Mouse (Mus musculus): Measurements from ENCODE around the gene Pde11a. TPM values are rescaled to one million over a fixed set of nuclear protein-coding genes. Genes with fewer than 3 reads are reported as not detected.

Pde11a gene
- polyA plus RNA-seq, 1 experiment from 2014 or later, result 0.57 TPM

DNA sequence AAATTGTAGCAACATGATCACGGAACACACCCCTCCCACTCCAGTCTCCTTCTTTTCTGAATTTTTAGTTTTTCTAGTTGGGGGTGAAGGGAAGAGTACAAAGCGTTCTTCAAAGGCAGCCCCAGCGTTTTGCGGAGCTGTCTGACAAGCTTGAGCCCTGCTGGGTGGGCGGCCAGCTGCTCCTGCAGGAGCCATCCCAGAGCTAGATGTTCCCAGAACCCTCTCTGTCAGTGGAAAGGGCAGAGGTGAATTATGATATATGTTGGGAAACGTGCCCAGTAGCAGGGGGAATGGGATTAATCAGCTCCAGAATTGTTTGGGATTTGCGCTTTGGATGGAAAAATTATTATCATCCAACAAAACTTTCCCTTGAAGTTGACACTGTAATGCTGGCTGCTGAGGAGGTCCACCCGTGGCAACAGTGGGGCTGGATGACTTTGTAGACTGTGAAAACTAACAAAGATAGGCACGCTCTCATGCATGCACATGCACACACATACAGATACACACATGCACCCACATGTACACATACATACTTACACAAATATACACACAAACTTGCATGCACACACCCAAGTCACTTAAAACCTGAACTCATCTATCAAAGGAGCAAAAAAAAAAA is 238.7 kb downstream of the Pde11a start:
- Histone ChIP-seq H3K27ac (peak overlapping the region; percentile 58; the same call in 1 of the 2 replicates), H3K4me3 (replicated peaks) (no peak overlapping the region)
- ATAC-seq, result no peak

DNA sequence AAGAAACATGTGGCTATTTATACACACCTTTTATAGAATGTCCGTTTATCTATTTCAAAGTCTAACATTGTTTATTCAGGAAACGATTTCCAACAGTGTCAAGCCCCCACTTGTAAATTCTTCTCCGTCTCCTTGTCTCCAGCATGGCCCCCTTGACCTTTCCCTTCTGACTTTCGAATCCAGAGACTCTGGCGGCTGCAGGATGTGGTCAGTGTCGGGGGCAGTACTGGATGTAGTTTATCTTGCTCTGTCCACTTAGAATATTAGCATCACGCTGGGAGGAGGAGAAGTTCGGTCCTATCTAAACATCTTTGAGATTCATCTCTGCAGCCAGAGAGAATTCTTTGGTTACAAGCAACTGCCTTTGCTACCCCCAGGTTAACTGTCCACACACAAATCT is 240.2 kb downstream of the Pde11a start:
- H3K4me2 ChIP-seq (replicated peaks), result no peak overlapping the region
- no peak for ATAC-seq
- 14% methylated on average over 8 of the region's 8 CpGs for WGBS

More for the DNA sequence above, 238.7 kb downstream of the Pde11a start:
- no peaks in the 10 kb centered on the region for H3K9me3 ChIP-seq
- no peak overlapping the region for H3K9ac ChIP-seq
- H3K4me2 ChIP-seq (replicated peaks), result no peak overlapping the region
- WGBS, result 47% methylated on average over 9 of the region's 9 CpGs
- H3K4me1 ChIP-seq (replicated peaks), result peaks cover 18% of the 10 kb centered on the region
- no peaks in the 10 kb centered on the region for H3K36me3 ChIP-seq
- no peaks in the 10 kb centered on the region for H3K27me3 ChIP-seq (replicated peaks)

DNA sequence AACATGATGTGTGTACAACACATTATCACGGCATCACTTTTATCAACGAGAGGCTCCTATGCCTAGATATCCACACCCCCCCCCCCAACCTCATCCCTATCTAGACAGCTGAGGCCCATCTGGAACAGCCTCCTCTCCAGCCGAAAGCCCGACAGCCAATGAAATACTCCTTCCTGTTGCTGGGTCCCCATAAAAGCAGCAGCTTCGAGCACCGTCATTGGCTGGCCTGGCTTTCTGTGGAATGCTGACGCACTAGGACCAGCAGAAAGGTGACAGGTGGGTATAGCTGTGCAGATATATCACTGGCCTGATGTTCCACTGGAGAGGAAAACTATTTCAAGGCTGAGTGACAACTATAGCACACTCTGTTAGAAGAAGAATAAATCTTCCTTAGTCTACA is 240.7 kb downstream of the Pde11a start:
- Histone ChIP-seq H3K27me3 (replicated peaks) (no peaks in the 10 kb centered on the region), H3K36me3 (no peaks in the 10 kb centered on the region), H3K4me1 (replicated peaks) (peaks cover 18% of the 10 kb centered on the region), H3K9me3 (no peaks in the 10 kb centered on the region), H3K4me2 (replicated peaks) (peak overlapping the region; percentile 22), H3K4me3 (replicated peaks) (no peak overlapping the region), H3K9ac (no peak overlapping the region), H3K27ac (0 out of 2 replicates have a peak overlapping the region, but pooled peaks have one; percentile 11)
- 23% methylated on average over 7 of the region's 7 CpGs for WGBS
- ATAC-seq, result peak; percentile 66

More for the DNA sequence above, 240.2 kb downstream of the Pde11a start:
- no peak overlapping the region for H3K4me3 ChIP-seq (replicated peaks)
- H3K9ac ChIP-seq, result no peak overlapping the region
- H3K4me1 ChIP-seq (replicated peaks), result peaks cover 18% of the 10 kb centered on the region
- no peak overlapping the region for H3K27ac ChIP-seq
- no peaks in the 10 kb centered on the region for H3K9me3 ChIP-seq
- no peaks in the 10 kb centered on the region for H3K36me3 ChIP-seq
- no peaks in the 10 kb centered on the region for H3K27me3 ChIP-seq (replicated peaks)

DNA sequence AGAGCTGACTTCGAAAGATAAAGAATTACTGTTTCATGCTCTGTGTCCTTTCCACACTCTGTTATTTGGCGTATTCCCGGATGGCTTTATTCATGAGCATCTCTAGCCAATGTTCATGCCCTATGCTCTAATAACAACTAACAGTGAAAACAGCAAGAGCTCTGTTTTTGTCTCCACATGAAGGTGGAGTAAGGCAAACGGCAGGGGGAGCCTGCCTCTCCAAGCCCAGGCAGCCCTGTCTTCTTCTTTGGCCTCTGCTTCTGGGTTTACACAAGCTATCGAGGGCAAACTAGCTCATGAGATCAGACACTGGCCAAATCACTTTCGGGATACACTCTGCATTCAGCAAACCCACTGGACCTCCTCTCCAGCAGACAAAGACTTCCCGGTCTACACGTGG is 241.3 kb downstream of the Pde11a start:
- Histone ChIP-seq H3K4me3 (replicated peaks) (no peak overlapping the region), H3K9ac (no peak overlapping the region), H3K36me3 (no peaks in the 10 kb centered on the region), H3K4me2 (replicated peaks) (peak overlapping the region; percentile 22), H3K4me1 (replicated peaks) (peaks cover 18% of the 10 kb centered on the region), H3K9me3 (no peaks in the 10 kb centered on the region), H3K27me3 (replicated peaks) (no peaks in the 10 kb centered on the region), H3K27ac (0 out of 2 replicates have a peak overlapping the region, but pooled peaks have one; percentile 11)
- ATAC-seq, result 0 out of 2 replicates have a peak, but pooled peaks have one; percentile 11
- WGBS, result 50% methylated on average over 8 of the region's 8 CpGs

DNA sequence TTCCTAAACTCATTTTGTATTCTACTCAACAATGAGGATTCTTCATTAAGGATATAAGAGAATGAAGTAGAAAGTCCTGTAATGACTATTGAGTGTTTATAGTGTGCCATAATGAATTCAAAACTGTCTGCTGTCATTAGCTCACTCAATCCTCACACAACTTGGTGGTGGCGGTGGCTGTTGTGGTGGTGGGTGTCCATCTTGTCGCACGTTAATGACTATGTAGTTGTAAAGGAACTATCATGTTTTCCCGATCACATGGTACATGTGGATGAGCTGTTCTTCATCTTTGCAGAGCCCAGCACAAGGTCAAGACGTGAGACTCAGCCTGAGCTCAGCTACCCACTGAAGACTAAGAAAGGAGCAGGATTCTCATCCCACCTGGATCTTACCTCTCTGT is 242.7 kb downstream of the Pde11a start:
- H3K36me3 ChIP-seq, result no peaks in the 10 kb centered on the region
- H3K9ac ChIP-seq, result no peak overlapping the region
- no peak overlapping the region for H3K4me3 ChIP-seq (replicated peaks)
- no peaks in the 10 kb centered on the region for H3K9me3 ChIP-seq
- H3K4me2 ChIP-seq (replicated peaks), result no peak overlapping the region
- no peaks in the 10 kb centered on the region for H3K27me3 ChIP-seq (replicated peaks)
- no peak for ATAC-seq
- H3K4me1 ChIP-seq (replicated peaks), result peaks cover 15% of the 10 kb centered on the region; the same call in 1 of the 2 replicates
- 92% methylated on average over 5 of the region's 5 CpGs for WGBS
- no peak overlapping the region for H3K27ac ChIP-seq

DNA sequence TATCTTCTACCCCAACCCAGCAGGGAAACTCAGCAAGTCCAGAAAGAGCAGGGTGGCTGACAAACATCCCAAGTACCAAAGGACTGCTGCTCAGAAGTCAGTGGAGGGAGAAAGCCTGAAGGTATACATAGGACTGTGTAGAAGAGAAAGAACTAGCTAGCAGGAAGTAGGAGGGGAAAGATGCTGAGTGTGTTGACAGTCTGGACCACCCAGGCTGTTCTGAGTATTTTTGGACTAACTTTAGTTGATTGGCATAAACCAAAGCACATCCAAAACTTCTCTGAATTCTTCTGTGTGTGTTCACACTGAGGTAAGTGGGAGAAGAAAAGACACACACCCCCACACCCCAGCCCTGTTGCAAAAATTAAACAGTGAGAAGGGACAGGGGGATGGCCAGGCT is 248.1 kb downstream of the Pde11a start:
- ATAC-seq, result 0 out of 2 replicates have a peak, but pooled peaks have one; percentile 45

DNA sequence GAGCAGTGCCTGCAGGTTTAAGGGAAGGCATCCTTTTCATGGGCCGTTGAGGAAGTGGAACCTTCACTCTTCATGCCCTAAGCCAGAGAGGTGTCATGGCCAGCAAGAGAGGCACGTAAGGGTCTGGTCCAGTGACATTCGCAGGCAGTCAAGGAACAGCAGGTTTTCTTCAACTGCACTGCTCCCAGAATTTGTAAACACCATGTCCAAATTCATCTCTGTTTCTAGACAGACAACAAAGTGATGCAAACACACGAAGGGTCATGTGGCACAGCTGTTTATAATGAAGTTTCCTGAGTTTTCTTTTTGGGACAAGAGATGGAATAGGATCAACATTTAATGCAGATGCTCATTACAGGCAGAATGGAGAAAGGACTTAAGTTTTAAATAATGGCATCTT is 249.7 kb downstream of the Pde11a start:
- H3K4me2 ChIP-seq (replicated peaks), result no peak overlapping the region
- H3K9me3 ChIP-seq, result no peaks in the 10 kb centered on the region
- no peaks in the 10 kb centered on the region for H3K36me3 ChIP-seq
- peaks cover 10% of the 10 kb centered on the region for H3K4me1 ChIP-seq (replicated peaks)
- no peak overlapping the region for H3K4me3 ChIP-seq (replicated peaks)
- WGBS, result 45% methylated on average over 4 of the region's 4 CpGs
- peak; percentile 52; the same call in 1 of the 2 replicates for ATAC-seq
- no peaks in the 10 kb centered on the region for H3K27me3 ChIP-seq (replicated peaks)
- H3K9ac ChIP-seq, result no peak overlapping the region
- H3K27ac ChIP-seq, result peak overlapping the region; percentile 71

More for the DNA sequence above, 248.1 kb downstream of the Pde11a start:
- Histone ChIP-seq H3K27me3 (replicated peaks) (no peaks in the 10 kb centered on the region), H3K4me2 (replicated peaks) (no peak overlapping the region), H3K4me3 (replicated peaks) (no peak overlapping the region), H3K27ac (peak overlapping the region; percentile 48; the same call in 1 of the 2 replicates), H3K4me1 (replicated peaks) (peaks cover 8% of the 10 kb centered on the region), H3K36me3 (no peaks in the 10 kb centered on the region), H3K9ac (no peak overlapping the region), H3K9me3 (no peaks in the 10 kb centered on the region)

DNA sequence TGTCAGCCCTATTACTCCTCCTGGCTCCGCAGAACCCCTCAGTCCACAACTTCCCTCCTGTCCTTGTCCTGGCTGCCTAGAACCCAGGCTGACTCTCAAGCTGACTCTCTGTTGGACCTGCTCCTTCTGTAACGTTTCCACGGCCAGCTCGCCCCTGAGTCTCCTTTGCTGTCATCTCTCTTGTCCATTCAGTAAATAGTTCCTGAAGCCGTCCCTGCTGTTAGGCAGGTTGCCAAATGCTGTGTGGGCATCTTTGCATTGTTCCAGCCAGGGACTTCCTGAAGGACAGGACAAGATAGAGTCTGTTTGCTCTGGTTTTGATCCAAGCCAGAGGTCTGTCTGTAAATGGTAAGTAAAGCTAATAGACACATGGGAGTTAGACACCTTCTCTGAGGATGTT is 250.2 kb downstream of the Pde11a start:
- Histone ChIP-seq H3K27me3 (replicated peaks) (no peaks in the 10 kb centered on the region), H3K4me1 (replicated peaks) (peaks cover 10% of the 10 kb centered on the region), H3K27ac (peak overlapping the region; percentile 71), H3K9ac (no peak overlapping the region), H3K4me3 (replicated peaks) (no peak overlapping the region), H3K36me3 (no peaks in the 10 kb centered on the region), H3K4me2 (replicated peaks) (no peak overlapping the region), H3K9me3 (no peaks in the 10 kb centered on the region)
- no peak for ATAC-seq
- 43% methylated on average over 5 of the region's 5 CpGs for WGBS

DNA sequence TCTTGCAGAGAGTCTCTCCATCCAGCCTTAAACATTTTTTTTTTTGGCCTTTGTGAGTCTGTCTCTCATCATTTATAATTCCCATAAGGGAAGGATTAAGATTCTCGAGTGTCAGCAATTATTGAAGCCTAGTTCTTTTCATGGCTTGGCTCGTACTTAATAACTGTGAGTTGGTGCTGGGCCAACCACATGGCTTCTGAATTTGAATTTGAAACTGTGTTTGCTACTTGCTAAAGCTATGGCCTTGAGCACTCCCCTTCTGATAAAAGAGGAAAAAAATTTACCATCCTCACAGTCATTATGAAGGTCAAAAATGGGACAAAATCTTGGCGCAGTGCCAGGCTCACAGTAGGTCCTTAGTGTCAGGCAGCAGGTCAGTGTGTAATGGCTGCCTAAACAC is 251.4 kb downstream of the Pde11a start:
- no peak for ATAC-seq
- Histone ChIP-seq H3K9me3 (no peaks in the 10 kb centered on the region), H3K27me3 (replicated peaks) (no peaks in the 10 kb centered on the region), H3K4me3 (replicated peaks) (no peak overlapping the region), H3K9ac (no peak overlapping the region), H3K27ac (peak overlapping the region; percentile 40; the same call in 1 of the 2 replicates), H3K4me1 (replicated peaks) (peaks cover 10% of the 10 kb centered on the region), H3K36me3 (no peaks in the 10 kb centered on the region), H3K4me2 (replicated peaks) (no peak overlapping the region)
- 49% methylated on average over 3 of the region's 3 CpGs for WGBS

DNA sequence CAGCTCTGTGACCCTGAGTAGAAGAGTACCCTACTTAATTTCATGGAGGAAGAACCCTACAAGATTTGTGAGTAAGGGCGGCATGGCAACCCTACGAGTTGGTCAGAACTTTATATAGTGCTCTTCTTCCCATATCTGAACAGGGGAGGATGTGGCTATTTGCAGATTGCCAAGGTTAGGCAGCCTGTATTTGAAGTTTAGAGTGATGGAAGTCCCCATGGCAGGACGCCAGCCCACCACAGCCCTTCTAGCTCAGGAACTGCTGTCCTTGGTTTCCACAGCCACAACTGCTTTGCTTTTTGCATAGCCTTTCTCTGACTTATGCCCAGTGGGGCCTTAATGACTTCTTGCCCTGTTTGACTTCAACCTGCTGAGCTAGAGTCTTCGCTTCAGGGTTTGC is 253.6 kb downstream of the Pde11a start:
- WGBS, result 89% methylated on average over 4 of the region's 4 CpGs
- no peaks in the 10 kb centered on the region for H3K36me3 ChIP-seq
- H3K27ac ChIP-seq, result no peak overlapping the region
- H3K4me2 ChIP-seq (replicated peaks), result no peak overlapping the region
- H3K4me1 ChIP-seq (replicated peaks), result peaks cover 10% of the 10 kb centered on the region
- H3K9ac ChIP-seq, result no peak overlapping the region
- no peaks in the 10 kb centered on the region for H3K9me3 ChIP-seq
- no peak overlapping the region for H3K4me3 ChIP-seq (replicated peaks)
- H3K27me3 ChIP-seq (replicated peaks), result no peaks in the 10 kb centered on the region
- no peak for ATAC-seq

DNA sequence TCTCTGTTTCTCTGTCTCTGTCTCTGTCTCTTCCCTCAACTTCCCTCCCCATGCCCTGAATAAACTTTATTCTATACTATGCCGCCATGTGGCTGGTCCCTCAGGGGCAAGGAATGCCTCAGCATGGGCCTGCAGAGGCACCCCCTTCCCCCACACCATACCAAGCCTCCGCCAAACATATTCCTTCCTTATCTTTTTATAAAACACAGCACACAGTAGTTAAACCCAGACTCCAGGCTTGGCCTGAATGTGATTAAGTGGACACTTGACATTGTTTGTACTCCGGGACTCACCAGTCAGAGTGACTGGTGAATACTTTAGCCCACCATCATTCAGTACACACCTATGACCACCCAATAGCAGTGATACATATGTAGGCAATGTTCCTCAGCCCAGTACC is 254.7 kb downstream of the Pde11a start:
- 55% methylated on average over 3 of the region's 3 CpGs for WGBS
- no peak overlapping the region for H3K4me2 ChIP-seq (replicated peaks)
- no peak overlapping the region for H3K27ac ChIP-seq
- H3K4me3 ChIP-seq (replicated peaks), result no peak overlapping the region
- H3K4me1 ChIP-seq (replicated peaks), result peaks cover 10% of the 10 kb centered on the region
- ATAC-seq, result no peak
- H3K9ac ChIP-seq, result no peak overlapping the region
- H3K27me3 ChIP-seq (replicated peaks), result no peaks in the 10 kb centered on the region
- no peaks in the 10 kb centered on the region for H3K36me3 ChIP-seq
- no peaks in the 10 kb centered on the region for H3K9me3 ChIP-seq

DNA sequence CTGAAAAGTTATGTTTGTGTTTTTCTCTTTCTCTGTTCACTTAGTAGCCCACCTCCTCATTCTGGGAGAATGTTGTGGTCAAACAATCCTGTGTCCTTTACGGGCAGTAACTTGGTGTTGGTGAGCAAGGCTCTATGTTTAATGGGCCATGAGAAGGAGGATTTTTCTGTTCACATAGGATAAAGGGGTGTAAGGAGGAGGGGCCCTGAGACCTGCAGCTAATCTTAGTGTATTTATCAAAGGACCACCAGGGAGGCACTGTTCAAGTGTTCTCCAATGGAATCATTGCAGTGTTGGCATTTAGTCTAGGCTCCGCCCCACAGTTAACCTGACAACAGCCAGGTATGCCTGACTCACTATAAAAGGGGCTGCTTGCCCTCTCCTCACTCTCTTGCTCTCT is 255.2 kb downstream of the Pde11a start:
- H3K4me1 ChIP-seq (replicated peaks), result peaks cover 6% of the 10 kb centered on the region
- H3K36me3 ChIP-seq, result no peaks in the 10 kb centered on the region
- WGBS, result 90% methylated on average over 2 of the region's 2 CpGs
- no peak overlapping the region for H3K9ac ChIP-seq
- no peaks in the 10 kb centered on the region for H3K9me3 ChIP-seq
- H3K4me3 ChIP-seq (replicated peaks), result no peak overlapping the region
- ATAC-seq, result no peak
- no peaks in the 10 kb centered on the region for H3K27me3 ChIP-seq (replicated peaks)
- H3K27ac ChIP-seq, result no peak overlapping the region
- H3K4me2 ChIP-seq (replicated peaks), result no peak overlapping the region

DNA sequence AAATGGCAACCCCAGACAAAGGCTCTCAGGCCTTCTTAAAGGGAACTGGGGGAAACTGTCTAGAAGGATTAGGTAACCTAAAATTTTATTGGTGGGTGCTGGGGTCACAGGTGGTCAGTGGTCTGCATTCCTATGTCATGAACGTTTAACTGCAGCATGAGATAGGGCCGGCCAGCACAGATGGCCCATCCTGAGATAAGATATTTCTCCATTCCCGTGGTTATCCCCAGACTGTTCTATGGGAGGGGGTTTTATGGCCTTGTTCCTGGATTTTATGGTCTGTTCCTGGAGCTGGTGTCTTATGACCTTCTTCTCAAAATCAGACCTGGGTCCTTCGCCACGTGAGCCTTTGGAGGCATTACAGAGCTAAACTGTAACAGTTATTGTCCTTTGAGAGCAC is 256.6 kb downstream of the Pde11a start:
- no peaks in the 10 kb centered on the region for H3K36me3 ChIP-seq
- no peaks in the 10 kb centered on the region for H3K27me3 ChIP-seq (replicated peaks)
- peak; percentile 51 for ATAC-seq
- no peak overlapping the region for H3K9ac ChIP-seq
- H3K9me3 ChIP-seq, result no peaks in the 10 kb centered on the region
- 40% methylated on average over 5 of the region's 5 CpGs for WGBS
- H3K4me3 ChIP-seq (replicated peaks), result no peak overlapping the region
- H3K4me2 ChIP-seq (replicated peaks), result no peak overlapping the region
- H3K27ac ChIP-seq, result no peak overlapping the region
- H3K4me1 ChIP-seq (replicated peaks), result 0 out of 2 replicates have a peak, but pooled peaks cover 2% of the 10 kb centered on the region

All from intestine, embryonic 15.5 days (tissue).